Mouse (Mus musculus): Measurements from ENCODE around the gene Chil1. TPM values are rescaled to one million over a fixed set of nuclear protein-coding genes. Genes with fewer than 3 reads are reported as not detected.
A peak's percentile ranks its signal among the peaks of the same experiment; 100 is the strongest.

Gene Chil1
- total RNA-seq (2014; rRNA removed): 0.09 and 0.27 TPM in 2 replicates
- 0.30 and 0.34 TPM in 2 replicates for polyA plus RNA-seq (2012; rRNA removed)

- TF ChIP-seq POLR2A (IDR thresholded peaks at IDR 0.05; ENCODE audit: extremely low read depth, insufficient read depth, low read length) (no peak), CTCF (IDR thresholded peaks at IDR 0.05; ENCODE audit: low read depth, low read length) (no peak)
Measured at GRCm38 (mm10) chr1:134182025-134182424, at the start of gene Chil1. Gene Chil1, plus strand, starts transcription at chr1:134182176.

GRCm38 (mm10) chr1:134133316-134133715 is 48.7 kb upstream of the Chil1 start:
- TF ChIP-seq CTCF (IDR thresholded peaks at IDR 0.05; ENCODE audit: low read depth, low read length) (no peak), POLR2A (IDR thresholded peaks at IDR 0.05; ENCODE audit: extremely low read depth, insufficient read depth, low read length) (no peak)
- Histone ChIP-seq H3K4me3 (ENCODE audit: insufficient read depth, low read depth, low read length) (no peak overlapping the region), H3K36me3 (ENCODE audit: control insufficient read depth, insufficient read depth, low read length) (no peaks in the 10 kb centered on the region), H3K79me2 (ENCODE audit: control insufficient read depth, insufficient read depth, low read length) (no peaks in the 10 kb centered on the region), H3K27ac (replicated peaks; ENCODE audit: insufficient read depth, low read depth, low read length) (no peak overlapping the region), H3K9ac (ENCODE audit: low read depth, low read length) (no peak overlapping the region), H3K27me3 (ENCODE audit: control insufficient read depth, insufficient read depth, low read length) (no peaks in the 10 kb centered on the region), H3K4me1 (ENCODE audit: control insufficient read depth, insufficient read depth, low read length) (no peaks in the 10 kb centered on the region)
- peak; percentile 45 for DNase-seq (ENCODE audit: extremely low read depth, low read depth, low spot score)
- 50% methylated on average over 11 of the region's 11 CpGs for WGBS

More at GRCm38 (mm10) chr1:134182025-134182424, at the start of gene Chil1:
- Histone ChIP-seq H3K27me3 (ENCODE audit: control insufficient read depth, insufficient read depth, low read length) (no peaks in the 10 kb centered on the region), H3K4me3 (ENCODE audit: insufficient read depth, low read depth, low read length) (no peak within 1 kb of the TSS), H3K36me3 (ENCODE audit: control insufficient read depth, insufficient read depth, low read length) (no peaks in the 10 kb centered on the region), H3K27ac (replicated peaks; ENCODE audit: insufficient read depth, low read depth, low read length) (no peak within 1 kb of the TSS), H3K79me2 (ENCODE audit: control insufficient read depth, insufficient read depth, low read length) (no peaks in the 10 kb centered on the region), H3K9ac (ENCODE audit: low read depth, low read length) (no peak within 1 kb of the TSS), H3K4me1 (ENCODE audit: control insufficient read depth, insufficient read depth, low read length) (no peaks in the 10 kb centered on the region)
- WGBS: 57% methylated on average over 4 of the region's 4 CpGs
- peak; percentile 22 for DNase-seq (ENCODE audit: extremely low read depth, low read depth, low spot score)

GRCm38 (mm10) chr1:134136351-134136750 is 45.6 kb upstream of the Chil1 start:
- Histone ChIP-seq H3K9ac (ENCODE audit: low read depth, low read length) (no peak overlapping the region), H3K4me1 (ENCODE audit: control insufficient read depth, insufficient read depth, low read length) (no peaks in the 10 kb centered on the region), H3K79me2 (ENCODE audit: control insufficient read depth, insufficient read depth, low read length) (no peaks in the 10 kb centered on the region), H3K4me3 (ENCODE audit: insufficient read depth, low read depth, low read length) (no peak overlapping the region), H3K36me3 (ENCODE audit: control insufficient read depth, insufficient read depth, low read length) (no peaks in the 10 kb centered on the region), H3K27me3 (ENCODE audit: control insufficient read depth, insufficient read depth, low read length) (no peaks in the 10 kb centered on the region; the same call in 1 of the 2 replicates), H3K27ac (replicated peaks; ENCODE audit: insufficient read depth, low read depth, low read length) (no peak overlapping the region)
- no peak for DNase-seq (ENCODE audit: extremely low read depth, low read depth, low spot score)
- 66% methylated on average over 3 of the region's 3 CpGs for WGBS
- TF ChIP-seq CTCF (IDR thresholded peaks at IDR 0.05; ENCODE audit: low read depth, low read length) (no peak), POLR2A (IDR thresholded peaks at IDR 0.05; ENCODE audit: extremely low read depth, insufficient read depth, low read length) (no peak)

- Histone ChIP-seq H3K9ac (ENCODE audit: low read depth, low read length) (no peak overlapping the region), H3K4me3 (ENCODE audit: insufficient read depth, low read depth, low read length) (no peak overlapping the region), H3K36me3 (ENCODE audit: control insufficient read depth, insufficient read depth, low read length) (no peaks in the 10 kb centered on the region), H3K79me2 (ENCODE audit: control insufficient read depth, insufficient read depth, low read length) (no peaks in the 10 kb centered on the region), H3K27me3 (ENCODE audit: control insufficient read depth, insufficient read depth, low read length) (no peaks in the 10 kb centered on the region; the same call in 1 of the 2 replicates), H3K27ac (replicated peaks; ENCODE audit: insufficient read depth, low read depth, low read length) (no peak overlapping the region), H3K4me1 (ENCODE audit: control insufficient read depth, insufficient read depth, low read length) (no peaks in the 10 kb centered on the region)
- TF ChIP-seq POLR2A (IDR thresholded peaks at IDR 0.05; ENCODE audit: extremely low read depth, insufficient read depth, low read length) (no peak), CTCF (IDR thresholded peaks at IDR 0.05; ENCODE audit: low read depth, low read length) (no peak)
- WGBS: 87% methylated on average over 9 of the region's 9 CpGs
- DNase-seq (ENCODE audit: extremely low read depth, low read depth, low spot score): no peak
Measured at GRCm38 (mm10) chr1:134138424-134138823, 43.6 kb upstream of the Chil1 start.

- TF ChIP-seq CTCF (IDR thresholded peaks at IDR 0.05; ENCODE audit: low read depth, low read length) (no peak), POLR2A (IDR thresholded peaks at IDR 0.05; ENCODE audit: extremely low read depth, insufficient read depth, low read length) (no peak)
- WGBS: 75% methylated on average over 4 of the region's 4 CpGs
- Histone ChIP-seq H3K36me3 (ENCODE audit: control insufficient read depth, insufficient read depth, low read length) (no peaks in the 10 kb centered on the region), H3K4me3 (ENCODE audit: insufficient read depth, low read depth, low read length) (no peak overlapping the region), H3K9ac (ENCODE audit: low read depth, low read length) (no peak overlapping the region), H3K79me2 (ENCODE audit: control insufficient read depth, insufficient read depth, low read length) (no peaks in the 10 kb centered on the region), H3K27ac (replicated peaks; ENCODE audit: insufficient read depth, low read depth, low read length) (no peak overlapping the region), H3K27me3 (ENCODE audit: control insufficient read depth, insufficient read depth, low read length) (no peaks in the 10 kb centered on the region; the same call in 1 of the 2 replicates), H3K4me1 (ENCODE audit: control insufficient read depth, insufficient read depth, low read length) (no peaks in the 10 kb centered on the region)
- no peak for DNase-seq (ENCODE audit: extremely low read depth, low read depth, low spot score)
Measured at GRCm38 (mm10) chr1:134142363-134142794, 39.6 kb upstream of the Chil1 start.

- H3K27me3 ChIP-seq (ENCODE audit: control insufficient read depth, insufficient read depth, low read length): no peaks in the 10 kb centered on the region
- no peak overlapping the region for H3K9ac ChIP-seq (ENCODE audit: low read depth, low read length)
- 88% methylated on average over 8 of the region's 8 CpGs for WGBS
- no peak for TF ChIP-seq CTCF (IDR thresholded peaks at IDR 0.05; ENCODE audit: low read depth, low read length)
- TF ChIP-seq POLR2A (IDR thresholded peaks at IDR 0.05; ENCODE audit: extremely low read depth, insufficient read depth, low read length): no peak
- H3K36me3 ChIP-seq (ENCODE audit: control insufficient read depth, insufficient read depth, low read length): no peaks in the 10 kb centered on the region
- no peaks in the 10 kb centered on the region for H3K4me1 ChIP-seq (ENCODE audit: control insufficient read depth, insufficient read depth, low read length)
- DNase-seq (ENCODE audit: extremely low read depth, low read depth, low spot score): no peak
- no peak overlapping the region for H3K27ac ChIP-seq (replicated peaks; ENCODE audit: insufficient read depth, low read depth, low read length)
- no peaks in the 10 kb centered on the region for H3K79me2 ChIP-seq (ENCODE audit: control insufficient read depth, insufficient read depth, low read length)
- H3K4me3 ChIP-seq (ENCODE audit: insufficient read depth, low read depth, low read length): no peak overlapping the region
Measured at GRCm38 (mm10) chr1:134146066-134146465, 35.9 kb upstream of the Chil1 start.

Measured in liver, adult 2 months (tissue).